Mouse (Mus musculus): ENCODE measurements at regions not wholly inside any gene's neighbourhood (a gene's known extent, or its start where the extent isn't known, plus 50 kb on each side); places are given as distances from the start of the nearest gene placed in this dataset.

- TF ChIP-seq CTCF (IDR thresholded peaks at IDR 0.05; ENCODE audit: insufficient read depth, low read depth, low read length) (no peak), POLR2A (IDR thresholded peaks at IDR 0.05; ENCODE audit: insufficient read depth, low read depth, low read length) (no peak)
Observed at GRCm38 (mm10) chr13:53996867-53997266, 58.6 kb downstream of the Drd1 start.

Measured in olfactory bulb, adult 2 months (tissue).